Mouse (Mus musculus) left cerebral cortex, adult 8-10 months (tissue): ENCODE data around the gene Tmem260. TPM values are rescaled to one million over a fixed set of nuclear protein-coding genes. Genes with fewer than 3 reads are reported as not detected.

Experiments
- DNase-seq, 2 experiments: peaks; one replicate each; pipeline ENCODE4 v3.0.0; 2022; ENCODE audit warnings: low spot score in 2 of 2
- total RNA-seq, 4 experiments: library from RNA; stranded (reverse); gene quantifications; 2 replicates each; pipeline ENCODE4 v1.2.4; 2022

The Tmem260 gene
- total RNA-seq, 4 experiments from 2014 or later: 22.3 to 25.7 (median 24.9) TPM

DNA sequence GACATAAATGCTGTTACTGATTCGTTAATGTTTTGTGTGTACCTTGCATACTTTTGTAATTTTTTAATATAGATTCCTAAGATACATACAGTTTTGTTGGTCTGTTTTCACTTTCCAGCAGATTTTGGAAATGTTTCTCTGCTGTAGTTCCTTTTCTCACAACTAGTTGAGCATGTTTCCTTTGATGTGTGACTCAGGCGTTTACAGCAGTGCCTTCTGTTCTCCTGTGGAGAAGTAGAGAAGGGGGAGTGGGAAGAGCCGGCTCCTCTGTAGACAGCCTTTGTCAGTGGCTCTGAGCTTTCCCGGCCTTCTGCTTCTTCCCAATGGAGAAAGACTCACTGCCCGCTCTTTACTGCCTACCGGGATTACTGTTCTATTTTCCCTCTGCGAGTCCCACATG, 35.7 kb downstream of the Tmem260 start:
- no peak for DNase-seq

- DNase-seq: no peak
These were observed 36.8 kb downstream of the Tmem260 start for GRCm38 (mm10) chr14:48482762-48483161.

GRCm38 (mm10) chr14:48493896-48494295, 48.0 kb downstream of the Tmem260 start:
- DNase-seq: peak in 1 of 2 experiments; percentile 41

GRCm38 (mm10) chr14:48502573-48502972, 56.6 kb downstream of the Tmem260 start:
- no peak for DNase-seq

GRCm38 (mm10) chr14:48503691-48504565, 58.0 kb downstream of the Tmem260 start:
- DNase-seq: no peak

GRCm38 (mm10) chr14:48504566-48504950, 58.6 kb downstream of the Tmem260 start:
- no peak for DNase-seq

GRCm38 (mm10) chr14:48505606-48506005, 59.7 kb downstream of the Tmem260 start:
- DNase-seq: no peak

DNA sequence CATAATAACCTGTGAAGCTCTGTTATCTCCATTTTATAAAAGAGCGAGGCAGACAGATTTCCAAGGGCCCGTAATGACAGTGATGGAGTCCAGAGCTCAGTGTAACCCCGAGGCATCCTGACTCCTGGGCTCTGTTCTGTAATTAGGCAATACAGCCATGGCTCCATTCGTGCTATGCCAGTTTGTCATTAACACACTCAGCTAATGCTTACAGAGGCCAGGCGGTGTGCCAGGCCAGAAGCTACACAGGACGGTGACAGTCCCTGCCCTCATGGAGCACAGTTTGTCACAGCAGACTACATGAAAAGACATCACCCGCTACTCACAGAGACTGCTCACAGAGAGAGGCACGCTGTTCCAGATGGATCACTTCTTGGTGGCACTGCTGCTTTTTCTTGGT, 61.5 kb downstream of the Tmem260 start:
- DNase-seq: no peak

- no peak for DNase-seq
These were observed 63.2 kb downstream of the Tmem260 start for GRCm38 (mm10) chr14:48509131-48509530.

- no peak for DNase-seq
These were observed 67.3 kb downstream of the Tmem260 start for GRCm38 (mm10) chr14:48513098-48513823.

DNA sequence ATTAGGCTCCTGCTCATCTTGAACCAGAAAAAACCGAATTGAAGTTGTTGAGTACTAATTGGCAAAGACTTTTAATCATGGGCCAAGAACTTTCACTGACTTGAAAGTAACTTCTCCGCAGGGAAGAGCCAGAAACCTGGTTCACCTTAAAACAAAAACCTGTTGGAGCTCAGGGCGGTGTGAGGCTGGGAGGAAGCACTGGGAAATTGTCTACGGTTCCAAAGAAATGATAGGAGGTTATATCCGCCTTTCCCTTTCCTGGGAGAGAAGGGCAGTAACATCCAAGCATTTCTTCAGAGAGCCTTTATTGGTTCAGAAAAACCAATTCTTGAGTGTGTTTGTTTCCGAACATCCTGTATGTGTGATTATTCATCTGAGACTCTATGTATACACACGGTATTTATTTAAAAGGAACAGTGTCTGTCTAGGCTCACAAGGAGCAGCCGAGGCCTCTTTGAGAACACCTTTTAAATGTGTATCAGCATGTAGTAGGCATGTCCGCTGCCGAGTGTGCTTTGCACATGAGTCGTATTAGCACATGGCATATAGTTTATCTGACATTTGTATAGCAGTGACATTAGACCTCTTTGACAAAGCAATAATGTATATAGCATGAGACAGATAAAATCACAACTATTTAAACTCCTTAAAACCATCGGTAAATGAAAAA, 68.0 kb downstream of the Tmem260 start:
- no peak for DNase-seq

- no peak for DNase-seq
These were observed 68.7 kb downstream of the Tmem260 start for GRCm38 (mm10) chr14:48514620-48515019.

- no peak for DNase-seq
These were observed 69.6 kb downstream of the Tmem260 start for GRCm38 (mm10) chr14:48515538-48515937.

GRCm38 (mm10) chr14:48523361-48523760, 77.4 kb downstream of the Tmem260 start:
- DNase-seq: no peak

GRCm38 (mm10) chr14:48524135-48524534, 78.2 kb downstream of the Tmem260 start:
- peak in 1 of 2 experiments; percentile 32 for DNase-seq

DNA sequence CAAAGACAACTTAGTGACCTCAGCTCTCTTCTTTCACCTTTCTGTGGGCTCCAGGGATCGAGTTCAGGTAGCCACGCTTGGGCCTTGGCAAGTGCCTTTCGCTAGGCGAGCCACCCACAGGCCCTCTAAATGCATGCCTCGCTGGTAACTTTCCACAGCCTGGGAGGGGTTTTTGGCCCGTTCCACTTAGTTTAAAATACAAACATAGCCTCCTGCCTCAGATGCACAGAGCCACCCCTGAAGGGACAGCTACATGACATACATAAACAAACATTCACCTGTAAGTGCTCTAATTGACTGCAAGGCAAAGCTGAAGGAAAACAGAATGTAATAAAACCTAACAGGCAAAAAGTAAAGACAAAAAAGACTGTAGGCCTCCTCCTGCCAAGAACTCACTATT, 79.1 kb downstream of the Tmem260 start:
- DNase-seq: no peak

DNA sequence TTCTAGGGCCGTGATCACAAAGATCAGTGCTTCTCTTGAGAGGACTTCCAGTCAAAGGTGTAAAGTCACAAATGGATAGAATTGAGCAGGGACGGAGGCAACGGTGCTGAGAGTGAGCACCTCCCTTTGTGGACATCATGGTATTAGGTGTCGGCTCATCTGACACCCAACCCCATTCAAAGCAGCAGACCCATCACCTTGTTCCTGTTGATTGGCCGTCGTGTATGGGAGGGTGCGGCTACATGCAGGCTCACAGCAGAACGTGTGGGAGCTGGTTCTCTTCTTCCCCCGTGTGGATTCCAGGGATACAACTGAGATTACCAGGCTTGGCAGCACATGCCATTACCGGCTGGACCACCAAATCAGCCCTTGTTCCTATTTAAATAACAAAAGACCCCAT, 84.7 kb downstream of the Tmem260 start:
- no peak for DNase-seq

GRCm38 (mm10) chr14:48537795-48538766, 92.2 kb downstream of the Tmem260 start:
- no peak for DNase-seq

- DNase-seq: no peak
These were observed 99.2 kb downstream of the Tmem260 start for GRCm38 (mm10) chr14:48545166-48545565.

DNA sequence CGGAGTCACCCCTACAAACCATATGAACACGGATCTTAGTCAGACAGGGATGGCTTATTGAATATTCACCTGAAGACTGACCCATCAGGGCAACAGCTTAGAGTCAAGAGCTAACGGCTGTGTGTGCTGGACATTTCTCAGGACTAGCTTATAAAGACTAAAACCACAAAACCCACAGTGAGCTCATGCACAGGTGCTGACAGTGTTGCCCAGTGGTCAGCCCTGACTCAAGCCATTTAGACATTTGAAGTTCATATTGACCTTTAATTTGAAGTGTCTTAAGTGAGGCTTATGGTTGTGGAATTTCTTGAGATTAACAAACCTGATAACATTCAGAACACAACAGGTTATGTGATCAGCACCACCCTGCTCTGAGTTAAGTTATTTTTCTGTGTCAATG, 100.1 kb downstream of the Tmem260 start:
- no peak for DNase-seq

GRCm38 (mm10) chr14:48549703-48550102, 103.8 kb downstream of the Tmem260 start:
- no peak for DNase-seq
